Mouse (Mus musculus): ENCODE measurements around the gene Pdcd6ip. TPM values are rescaled to one million over a fixed set of nuclear protein-coding genes. Genes with fewer than 3 reads are reported as not detected.

Pdcd6ip gene
- polyA plus RNA-seq, 1 experiment: 7.1 TPM

DNA sequence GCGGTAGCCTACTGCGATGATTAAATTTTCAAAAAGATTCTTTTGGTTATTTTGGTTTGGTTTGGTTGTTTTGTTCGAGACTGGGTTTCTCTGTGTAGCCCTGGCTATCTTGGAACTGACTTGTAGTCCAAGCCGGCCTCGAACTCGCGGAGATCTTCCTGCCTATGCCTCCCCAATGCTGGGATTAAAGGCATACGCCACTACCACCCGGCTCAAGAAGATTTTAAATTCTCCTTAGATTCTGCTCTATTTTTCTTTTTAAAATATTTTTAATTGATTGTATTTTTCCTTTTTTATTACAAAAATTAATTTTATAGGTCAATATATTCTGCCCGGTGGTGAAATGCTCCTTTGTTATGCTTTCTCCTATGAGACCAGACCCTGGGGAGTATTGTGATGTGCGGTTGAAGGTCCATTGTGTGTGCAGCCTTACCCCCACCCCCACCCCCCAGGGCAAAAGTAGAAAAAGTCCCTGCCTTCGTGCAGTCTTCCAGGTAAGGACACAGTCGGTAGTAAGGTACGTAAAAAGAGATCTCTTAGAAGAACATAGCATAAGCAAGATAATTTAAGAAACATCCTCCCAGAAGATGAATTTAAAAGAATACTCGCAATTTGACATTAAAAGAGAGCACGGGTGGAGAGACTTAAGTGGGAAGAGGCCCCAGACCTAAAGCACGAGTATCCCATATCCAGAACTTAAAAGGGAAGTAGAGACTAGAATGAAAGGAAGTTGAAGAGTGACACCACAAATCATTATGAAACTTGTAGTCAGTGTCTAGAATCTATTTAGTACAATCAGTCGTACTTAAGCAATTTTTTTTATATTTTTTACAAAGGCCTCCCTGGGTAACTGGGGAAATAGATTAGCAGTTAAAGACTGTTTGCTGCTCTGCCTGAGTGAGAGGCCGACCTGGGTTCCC, 562 bp upstream of the Pdcd6ip start:
- Histone ChIP-seq H3K27me3 (ENCODE audit: control insufficient read depth) (peaks cover under 1% of the 10 kb centered on the region), H3K4me3 (replicated peaks) (peak overlapping the region; percentile 74), H3K36me3 (ENCODE audit: control insufficient read depth) (peaks cover 13% of the 10 kb centered on the region), H3K9me3 (ENCODE audit: control insufficient read depth, low read length) (no peaks in the 10 kb centered on the region), H3K4me1 (ENCODE audit: control insufficient read depth) (peaks cover 43% of the 10 kb centered on the region)
- TF ChIP-seq GATA1 (IDR thresholded peaks at IDR 0.05; ENCODE audit: low read length): no peak
- no peak for TF ChIP-seq TAL1 (IDR thresholded peaks at IDR 0.05; ENCODE audit: low read length)

DNA sequence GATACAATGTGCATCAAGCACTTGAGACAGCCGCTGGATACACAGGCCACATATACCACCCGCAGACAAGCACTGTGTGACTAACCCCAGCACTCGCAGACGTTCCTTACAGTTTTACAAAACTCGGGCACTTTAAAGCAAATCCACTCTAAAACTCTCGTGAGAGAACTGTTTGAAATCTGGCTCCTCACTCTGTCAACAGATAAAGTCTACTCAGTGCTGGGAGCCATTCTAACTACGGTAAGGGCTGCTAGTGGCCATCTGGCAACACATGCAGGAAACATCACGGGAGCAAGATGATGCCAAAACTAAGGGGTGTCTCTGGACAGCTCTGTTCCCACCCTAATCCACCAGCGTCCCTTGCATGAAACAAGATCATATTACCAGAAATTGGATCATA, 1.2 kb downstream of the Pdcd6ip start:
- no peak for TF ChIP-seq TAL1 (IDR thresholded peaks at IDR 0.05; ENCODE audit: low read length)
- TF ChIP-seq GATA1 (IDR thresholded peaks at IDR 0.05; ENCODE audit: low read length): no peak
- H3K9me3 ChIP-seq (ENCODE audit: control insufficient read depth, low read length): no peaks in the 10 kb centered on the region
- peak overlapping the region; percentile 74 for H3K4me3 ChIP-seq (replicated peaks)
- peaks cover 53% of the 10 kb centered on the region for H3K4me1 ChIP-seq (ENCODE audit: control insufficient read depth)
- H3K27me3 ChIP-seq (ENCODE audit: control insufficient read depth): no peaks in the 10 kb centered on the region
- H3K36me3 ChIP-seq (ENCODE audit: control insufficient read depth): peaks cover 18% of the 10 kb centered on the region

DNA sequence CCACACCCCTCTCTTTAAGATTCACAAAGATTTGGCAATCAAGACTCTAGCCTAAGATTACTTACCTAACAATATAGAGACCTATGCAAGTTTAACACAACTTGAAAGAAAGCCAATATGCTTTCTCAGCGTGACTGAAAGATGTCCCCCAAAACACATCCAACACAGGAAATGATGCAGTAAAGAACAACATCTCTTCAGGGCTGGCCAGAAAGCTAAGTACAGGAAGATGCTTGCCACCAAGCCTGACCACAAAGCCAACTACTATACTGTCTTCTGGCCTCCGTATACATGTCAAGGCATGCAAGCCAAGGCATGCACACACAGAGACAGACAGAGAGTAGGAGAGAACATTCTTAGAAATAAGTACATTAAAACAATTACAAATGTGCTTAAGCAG, 2.0 kb downstream of the Pdcd6ip start:
- peak overlapping the region; percentile 74 for H3K4me3 ChIP-seq (replicated peaks)
- H3K4me1 ChIP-seq (ENCODE audit: control insufficient read depth): peaks cover 53% of the 10 kb centered on the region
- H3K9me3 ChIP-seq (ENCODE audit: control insufficient read depth, low read length): no peaks in the 10 kb centered on the region
- H3K36me3 ChIP-seq (ENCODE audit: control insufficient read depth): peaks cover 18% of the 10 kb centered on the region
- H3K27me3 ChIP-seq (ENCODE audit: control insufficient read depth): no peaks in the 10 kb centered on the region
- TF ChIP-seq GATA1 (IDR thresholded peaks at IDR 0.05; ENCODE audit: low read length) (no peak), TAL1 (IDR thresholded peaks at IDR 0.05; ENCODE audit: low read length) (no peak)

DNA sequence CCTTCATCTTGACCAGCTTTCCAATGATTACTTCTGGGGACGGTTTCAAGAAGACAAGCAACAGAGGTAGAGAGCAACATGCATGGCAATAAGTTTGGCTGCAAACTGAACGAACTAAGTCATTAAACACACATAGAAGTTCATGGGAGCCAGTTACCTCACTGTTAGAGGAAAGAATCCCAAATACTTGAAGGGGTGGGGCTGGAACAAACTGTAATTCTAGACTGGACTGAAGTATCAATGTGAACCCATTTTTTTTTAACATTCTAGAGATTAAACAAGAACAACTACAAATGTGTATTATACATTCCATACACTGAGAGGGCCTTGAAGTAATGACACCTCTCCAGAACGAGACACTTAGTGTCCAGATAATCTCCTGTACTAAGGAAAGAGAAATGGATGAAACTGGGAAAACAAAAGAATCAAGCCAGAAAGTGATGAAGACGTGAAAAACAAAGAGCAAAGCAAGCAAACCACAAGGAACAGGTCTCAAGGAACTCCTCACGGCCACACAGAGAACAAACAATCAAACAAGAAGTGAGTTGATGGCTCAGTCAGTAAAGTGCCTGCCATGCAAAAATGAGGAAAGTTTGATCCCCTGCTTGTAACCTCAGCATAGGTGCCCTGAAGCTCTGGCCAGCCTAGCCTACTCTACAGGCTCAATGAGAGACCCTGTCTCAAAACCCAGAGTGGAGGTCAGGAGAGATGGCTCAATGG, 6.5 kb downstream of the Pdcd6ip start:
- Histone ChIP-seq H3K4me3 (replicated peaks) (no peak overlapping the region), H3K4me1 (ENCODE audit: control insufficient read depth) (peaks cover 37% of the 10 kb centered on the region), H3K27me3 (ENCODE audit: control insufficient read depth) (no peaks in the 10 kb centered on the region), H3K36me3 (ENCODE audit: control insufficient read depth) (peaks cover 41% of the 10 kb centered on the region), H3K9me3 (ENCODE audit: control insufficient read depth, low read length) (no peaks in the 10 kb centered on the region)
- TF ChIP-seq GATA1 (IDR thresholded peaks at IDR 0.05; ENCODE audit: low read length): no peak
- no peak for TF ChIP-seq TAL1 (IDR thresholded peaks at IDR 0.05; ENCODE audit: low read length)

DNA sequence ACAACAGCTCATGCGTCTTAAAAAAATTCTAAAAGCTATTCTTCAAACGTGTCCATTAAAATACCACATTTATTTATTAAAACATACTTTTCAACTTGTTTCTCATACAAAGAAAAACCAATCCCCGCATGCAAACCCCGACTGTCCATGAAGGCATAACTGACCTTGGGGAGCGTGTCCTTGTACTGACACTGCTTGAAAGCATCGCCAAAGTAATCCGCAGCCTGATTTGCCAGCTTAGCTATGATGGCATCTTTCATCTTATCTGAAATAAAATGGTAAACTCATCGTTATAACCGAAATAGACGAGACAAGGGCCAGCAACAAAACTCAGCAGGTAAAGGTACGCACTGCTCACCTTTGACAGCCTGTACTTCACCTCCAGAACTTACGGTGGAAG, 20.6 kb downstream of the Pdcd6ip start:
- H3K4me1 ChIP-seq (ENCODE audit: control insufficient read depth): no peaks in the 10 kb centered on the region
- H3K4me3 ChIP-seq (replicated peaks): no peak overlapping the region

DNA sequence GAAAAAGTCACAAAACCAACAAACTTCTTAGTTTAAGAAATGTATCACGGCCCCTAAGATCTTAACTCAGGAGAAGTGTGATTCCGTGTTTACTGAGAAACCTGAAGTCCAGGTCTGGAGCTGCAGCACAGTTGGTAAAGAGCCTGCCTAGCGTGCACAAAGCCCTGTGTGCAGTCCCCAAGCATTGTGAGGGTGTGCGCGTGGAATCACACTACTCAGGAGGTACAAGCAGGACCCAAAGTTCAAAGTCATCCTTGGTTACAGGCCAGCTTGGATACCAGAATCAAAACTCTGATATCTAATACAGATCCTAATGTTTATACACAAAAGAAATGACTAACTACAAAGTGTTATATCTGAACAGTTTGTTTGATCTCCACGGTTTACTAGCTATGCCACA, 34.3 kb downstream of the Pdcd6ip start:
- no peaks in the 10 kb centered on the region for H3K27me3 ChIP-seq (ENCODE audit: control insufficient read depth)
- H3K9me3 ChIP-seq (ENCODE audit: control insufficient read depth, low read length): no peaks in the 10 kb centered on the region
- no peak for TF ChIP-seq GATA1 (IDR thresholded peaks at IDR 0.05; ENCODE audit: low read length)
- TF ChIP-seq TAL1 (IDR thresholded peaks at IDR 0.05; ENCODE audit: low read length): no peak
- peaks cover 82% of the 10 kb centered on the region for H3K36me3 ChIP-seq (ENCODE audit: control insufficient read depth)
- no peak overlapping the region for H3K4me3 ChIP-seq (replicated peaks)
- no peaks in the 10 kb centered on the region for H3K4me1 ChIP-seq (ENCODE audit: control insufficient read depth)

More for the DNA sequence above, 20.6 kb downstream of the Pdcd6ip start:
- TF ChIP-seq GATA1 (IDR thresholded peaks at IDR 0.05; ENCODE audit: low read length) (no peak), TAL1 (IDR thresholded peaks at IDR 0.05; ENCODE audit: low read length) (no peak)
- Histone ChIP-seq H3K9me3 (ENCODE audit: control insufficient read depth, low read length) (no peaks in the 10 kb centered on the region), H3K36me3 (ENCODE audit: control insufficient read depth) (peaks cover 79% of the 10 kb centered on the region), H3K27me3 (ENCODE audit: control insufficient read depth) (no peaks in the 10 kb centered on the region)

DNA sequence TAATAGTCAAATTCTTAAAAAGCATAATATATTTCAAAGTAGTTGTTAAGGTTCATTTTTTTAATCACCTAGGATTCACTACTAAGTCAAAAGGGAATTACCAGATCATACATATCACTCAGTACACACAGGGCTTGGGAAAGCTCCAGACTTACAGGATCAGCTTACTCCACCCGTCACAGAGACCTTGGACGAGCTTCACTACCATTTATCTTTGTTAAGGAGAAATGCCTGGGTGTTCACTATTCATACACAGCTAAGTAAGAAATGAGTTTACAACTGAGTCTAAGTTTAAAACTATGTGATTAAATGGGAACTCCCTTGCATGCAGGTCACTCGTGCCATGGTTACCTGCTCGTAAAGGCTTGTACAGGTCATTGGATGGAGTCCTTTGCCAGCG, 35.7 kb downstream of the Pdcd6ip start:
- Histone ChIP-seq H3K9me3 (ENCODE audit: control insufficient read depth, low read length) (no peaks in the 10 kb centered on the region), H3K36me3 (ENCODE audit: control insufficient read depth) (peaks cover 83% of the 10 kb centered on the region), H3K4me3 (replicated peaks) (no peak overlapping the region), H3K27me3 (ENCODE audit: control insufficient read depth) (no peaks in the 10 kb centered on the region), H3K4me1 (ENCODE audit: control insufficient read depth) (no peaks in the 10 kb centered on the region)
- no peak for TF ChIP-seq GATA1 (IDR thresholded peaks at IDR 0.05; ENCODE audit: low read length)
- TF ChIP-seq TAL1 (IDR thresholded peaks at IDR 0.05; ENCODE audit: low read length): no peak

DNA sequence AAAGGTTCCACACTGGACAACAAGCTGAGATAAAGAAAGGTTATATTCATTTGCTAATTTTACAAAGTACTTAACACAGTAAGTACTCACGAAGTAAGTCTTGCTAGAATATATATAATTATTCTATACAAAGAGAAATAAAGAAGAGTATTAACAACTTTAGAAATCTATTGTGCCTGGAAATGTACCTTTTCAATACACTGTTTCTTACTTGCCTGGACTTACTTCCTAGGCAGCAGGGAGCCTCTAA, 37.3 kb downstream of the Pdcd6ip start:
- H3K36me3 ChIP-seq (ENCODE audit: control insufficient read depth): peaks cover 84% of the 10 kb centered on the region

DNA sequence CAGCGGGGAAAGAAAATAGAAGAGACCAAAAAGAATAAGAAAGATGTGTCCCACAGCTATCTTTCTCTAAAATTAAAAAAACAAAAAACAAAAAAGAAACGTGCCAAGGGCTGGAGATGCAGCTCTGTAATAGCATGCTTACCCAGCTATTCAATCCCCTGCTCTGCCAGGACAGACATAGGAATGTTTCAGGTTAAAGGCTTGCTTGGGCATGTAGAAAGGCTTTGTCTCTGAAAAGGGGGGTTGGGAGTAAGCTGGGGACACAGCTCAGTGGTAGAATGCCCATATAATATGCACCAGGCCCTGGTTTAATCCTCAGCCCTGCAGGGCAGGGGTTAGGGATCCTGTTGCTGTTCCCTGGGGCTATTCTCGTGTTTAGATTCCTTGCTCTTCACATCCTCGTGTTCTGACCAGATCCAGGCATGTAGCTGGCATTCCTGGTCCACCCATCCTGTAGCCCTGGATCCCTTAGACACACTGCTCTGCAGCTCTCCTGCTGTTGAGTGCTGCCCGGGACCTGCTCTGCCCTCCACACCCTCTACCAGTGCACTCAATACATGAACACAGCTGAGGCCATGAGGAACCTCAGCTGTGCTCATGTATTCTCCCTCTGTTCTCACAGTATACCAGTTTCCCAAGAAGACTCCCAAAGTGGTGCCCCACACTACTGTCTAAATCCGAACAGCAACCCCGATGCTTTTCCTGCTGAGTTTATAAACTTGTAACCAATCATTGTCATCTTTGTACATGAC, 37.8 kb downstream of the Pdcd6ip start:
- H3K36me3 ChIP-seq (ENCODE audit: control insufficient read depth): peaks cover 84% of the 10 kb centered on the region
- H3K27me3 ChIP-seq (ENCODE audit: control insufficient read depth): no peaks in the 10 kb centered on the region
- no peak overlapping the region for H3K4me3 ChIP-seq (replicated peaks)
- H3K9me3 ChIP-seq (ENCODE audit: control insufficient read depth, low read length): no peaks in the 10 kb centered on the region
- no peaks in the 10 kb centered on the region for H3K4me1 ChIP-seq (ENCODE audit: control insufficient read depth)
- no peak for TF ChIP-seq GATA1 (IDR thresholded peaks at IDR 0.05; ENCODE audit: low read length)
- TF ChIP-seq TAL1 (IDR thresholded peaks at IDR 0.05; ENCODE audit: low read length): no peak

More for the DNA sequence above, 37.3 kb downstream of the Pdcd6ip start:
- Histone ChIP-seq H3K27me3 (ENCODE audit: control insufficient read depth) (no peaks in the 10 kb centered on the region), H3K9me3 (ENCODE audit: control insufficient read depth, low read length) (no peaks in the 10 kb centered on the region), H3K4me3 (replicated peaks) (no peak overlapping the region), H3K4me1 (ENCODE audit: control insufficient read depth) (no peaks in the 10 kb centered on the region)
- TF ChIP-seq TAL1 (IDR thresholded peaks at IDR 0.05; ENCODE audit: low read length) (no peak), GATA1 (IDR thresholded peaks at IDR 0.05; ENCODE audit: low read length) (no peak)

Measured in erythroblast, embryonic 14.5 days (primary cell).